Mouse (Mus musculus) lung, embryonic 15.5 days (tissue): ENCODE measurements around the gene Arhgap6. TPM values are rescaled to one million over a fixed set of nuclear protein-coding genes. Genes with fewer than 3 reads are reported as not detected.

Experiments used
- ATAC-seq: fragments of 200-750 bp; cut with Nextera tagmentation; 2 replicates; pipeline ENCODE4 v1.8.0; 2017; ENCODE audit warnings: moderate number of reproducible peaks, borderline replicate concordance; ENCODE audit not compliant: low FRiP score, low TSS enrichment; ENCODE audit errors: extremely low read depth
- H3K27ac ChIP-seq: fragments of 300-500 bp; sonication (generic); 2 replicates; pipeline ENCODE4 v1.5.1; 2015; ENCODE audit warnings: moderate library complexity, mild to moderate bottlenecking, inconsistent platforms
- H3K27me3 ChIP-seq: fragments of 300-500 bp; sonication (generic); 2 replicates; pipeline ENCODE4 v1.6.1; 2015; ENCODE audit warnings: inconsistent platforms
- H3K36me3 ChIP-seq: fragments of 300-500 bp; sonication (generic); 2 replicates; pipeline ENCODE4 v1.6.1; 2015; ENCODE audit warnings: inconsistent platforms
- H3K4me1 ChIP-seq: fragments of 300-500 bp; sonication (generic); 2 replicates; pipeline ENCODE4 v1.6.1; 2015; ENCODE audit warnings: inconsistent platforms
- H3K4me2 ChIP-seq: fragments of 300-500 bp; sonication (generic); 2 replicates; pipeline ENCODE4 v1.6.1; 2015; ENCODE audit warnings: inconsistent platforms, mild to moderate bottlenecking, moderate library complexity
- H3K4me3 ChIP-seq: fragments of 300-500 bp; sonication (generic); 2 replicates; pipeline ENCODE4 v1.5.1; 2015; ENCODE audit warnings: mild to moderate bottlenecking, inconsistent platforms
- H3K9ac ChIP-seq: fragments of 300-500 bp; sonication (generic); 2 replicates; pipeline ENCODE4 v1.6.1; 2015; ENCODE audit warnings: inconsistent platforms
- H3K9me3 ChIP-seq: fragments of 300-500 bp; sonication (generic); 2 replicates; pipeline ENCODE4 v1.6.1; 2016; ENCODE audit warnings: inconsistent platforms
- WGBS: fragments of 180-500 bp; shearing (Covaris S2); methylation state at CpG from one replicate; pipeline ENCODE4 v1.1.7; 2015; 5-methylcytosine and 5-hydroxymethylcytosine counted together
- polyA plus RNA-seq: library from polyadenylated mRNA; unstranded; fragments of >200 nt; fragmentation: Nextera tagmentation; extraction: Ambion mirVana; gene quantifications from 2 replicates; pipeline ENCODE4 v1.2.1, GENCODE M21; 2015

Arhgap6 gene
- polyA plus RNA-seq, result 15.0 and 16.6 TPM in 2 replicates

GRCm38 (mm10) chrX:168794974-168795858 is at the start of gene Arhgap6:
TSS of gene Arhgap6 (plus strand) at chrX:168795099.
- H3K4me3 ChIP-seq, result peak within 1 kb of the TSS; percentile 48
- ATAC-seq, result peak; percentile 80
- H3K36me3 ChIP-seq, result no peaks in the 10 kb centered on the region
- H3K9ac ChIP-seq, result peak within 1 kb of the TSS; percentile 40
- no peaks in the 10 kb centered on the region for H3K9me3 ChIP-seq
- peak within 1 kb of the TSS; percentile 87 for H3K4me2 ChIP-seq
- H3K4me1 ChIP-seq, result no peaks in the 10 kb centered on the region
- H3K27me3 ChIP-seq, result peaks cover 24% of the 10 kb centered on the region
- WGBS, result 16% methylated on average over 43 of the region's 48 CpGs
- peak within 1 kb of the TSS; percentile 69 for H3K27ac ChIP-seq

GRCm38 (mm10) chrX:168747011-168747410 is 47.9 kb upstream of the Arhgap6 start:
- no peaks in the 10 kb centered on the region for H3K9me3 ChIP-seq
- 42% methylated on average over 2 of the region's 2 CpGs for WGBS
- H3K4me1 ChIP-seq, result no peaks in the 10 kb centered on the region
- H3K27ac ChIP-seq, result no peak overlapping the region
- no peak overlapping the region for H3K4me2 ChIP-seq
- H3K4me3 ChIP-seq, result no peak overlapping the region
- ATAC-seq, result no peak
- H3K9ac ChIP-seq, result no peak overlapping the region
- H3K36me3 ChIP-seq, result no peaks in the 10 kb centered on the region
- H3K27me3 ChIP-seq, result no peaks in the 10 kb centered on the region

- H3K27ac ChIP-seq, result peak overlapping the region; percentile 37; the same call in 1 of the 2 replicates
- 9% methylated on average over 55 of the region's 55 CpGs for WGBS
- ATAC-seq, result peak; percentile 44; the same call in 1 of the 2 replicates
- H3K36me3 ChIP-seq, result no peaks in the 10 kb centered on the region
- no peaks in the 10 kb centered on the region for H3K4me1 ChIP-seq
- H3K4me2 ChIP-seq, result peak overlapping the region; percentile 87
- H3K9ac ChIP-seq, result peak overlapping the region; percentile 40
- peaks cover 24% of the 10 kb centered on the region for H3K27me3 ChIP-seq
- H3K4me3 ChIP-seq, result peak overlapping the region; percentile 48
- H3K9me3 ChIP-seq, result no peaks in the 10 kb centered on the region
Measured at GRCm38 (mm10) chrX:168795859-168796848, 1.3 kb downstream of the Arhgap6 start.

GRCm38 (mm10) chrX:168804677-168805076 is 9.8 kb downstream of the Arhgap6 start:
- Histone ChIP-seq H3K27me3 (no peaks in the 10 kb centered on the region), H3K4me2 (no peak overlapping the region), H3K4me3 (no peak overlapping the region), H3K36me3 (no peaks in the 10 kb centered on the region), H3K4me1 (no peaks in the 10 kb centered on the region), H3K27ac (no peak overlapping the region), H3K9ac (no peak overlapping the region), H3K9me3 (no peaks in the 10 kb centered on the region)
- WGBS, result 77% methylated on average over 2 of the region's 2 CpGs
- ATAC-seq, result no peak

GRCm38 (mm10) chrX:168810513-168811265 is 15.8 kb downstream of the Arhgap6 start:
- WGBS, result 61% methylated on average over 3 of the region's 3 CpGs
- H3K9me3 ChIP-seq, result no peaks in the 10 kb centered on the region
- no peak for ATAC-seq

GRCm38 (mm10) chrX:168818858-168819257 is 24.0 kb downstream of the Arhgap6 start:
- H3K36me3 ChIP-seq, result no peaks in the 10 kb centered on the region
- H3K27ac ChIP-seq, result no peak overlapping the region
- no peaks in the 10 kb centered on the region; the same call in 1 of the 2 replicates for H3K27me3 ChIP-seq
- no peak overlapping the region for H3K4me2 ChIP-seq
- H3K9ac ChIP-seq, result no peak overlapping the region
- H3K4me1 ChIP-seq, result no peaks in the 10 kb centered on the region; the same call in 1 of the 2 replicates
- H3K9me3 ChIP-seq, result no peaks in the 10 kb centered on the region
- WGBS, result 58% methylated on average over 3 of the region's 3 CpGs
- no peak overlapping the region for H3K4me3 ChIP-seq
- no peak for ATAC-seq

More at GRCm38 (mm10) chrX:168810513-168811265, 15.8 kb downstream of the Arhgap6 start:
- H3K4me2 ChIP-seq, result no peak overlapping the region
- no peaks in the 10 kb centered on the region for H3K27me3 ChIP-seq
- H3K9ac ChIP-seq, result no peak overlapping the region
- H3K4me1 ChIP-seq, result no peaks in the 10 kb centered on the region
- no peaks in the 10 kb centered on the region for H3K36me3 ChIP-seq
- H3K4me3 ChIP-seq, result no peak overlapping the region
- no peak overlapping the region for H3K27ac ChIP-seq

- H3K9ac ChIP-seq, result no peak overlapping the region
- 77% methylated on average over 2 of the region's 2 CpGs for WGBS
- no peaks in the 10 kb centered on the region for H3K27me3 ChIP-seq
- H3K4me1 ChIP-seq, result no peaks in the 10 kb centered on the region; the same call in 1 of the 2 replicates
- no peak overlapping the region for H3K27ac ChIP-seq
- no peaks in the 10 kb centered on the region for H3K9me3 ChIP-seq
- ATAC-seq, result no peak
- H3K4me2 ChIP-seq, result no peak overlapping the region
- H3K36me3 ChIP-seq, result no peaks in the 10 kb centered on the region
- H3K4me3 ChIP-seq, result no peak overlapping the region
Measured at GRCm38 (mm10) chrX:168824166-168824565, 29.3 kb downstream of the Arhgap6 start.

GRCm38 (mm10) chrX:168832343-168832742 is 37.4 kb downstream of the Arhgap6 start:
- H3K9me3 ChIP-seq, result no peaks in the 10 kb centered on the region
- H3K27ac ChIP-seq, result no peak overlapping the region
- WGBS, result 46% methylated on average over 5 of the region's 5 CpGs
- H3K27me3 ChIP-seq, result no peaks in the 10 kb centered on the region
- H3K36me3 ChIP-seq, result no peaks in the 10 kb centered on the region
- no peak overlapping the region for H3K4me2 ChIP-seq
- H3K9ac ChIP-seq, result no peak overlapping the region
- H3K4me3 ChIP-seq, result no peak overlapping the region
- ATAC-seq, result no peak
- no peaks in the 10 kb centered on the region for H3K4me1 ChIP-seq

GRCm38 (mm10) chrX:168848062-168848461 is 53.2 kb downstream of the Arhgap6 start:
- H3K36me3 ChIP-seq, result no peaks in the 10 kb centered on the region

GRCm38 (mm10) chrX:168874688-168875087 is 79.8 kb downstream of the Arhgap6 start:
- no peaks in the 10 kb centered on the region for H3K36me3 ChIP-seq
- no peak overlapping the region for H3K27ac ChIP-seq
- no peak overlapping the region for H3K9ac ChIP-seq
- no peak overlapping the region for H3K4me2 ChIP-seq
- ATAC-seq, result no peak
- H3K4me3 ChIP-seq, result no peak overlapping the region
- WGBS, result 19% methylated on average over 1 of the region's 1 CpGs
- no peaks in the 10 kb centered on the region for H3K9me3 ChIP-seq
- no peaks in the 10 kb centered on the region for H3K4me1 ChIP-seq
- H3K27me3 ChIP-seq, result no peaks in the 10 kb centered on the region

More at GRCm38 (mm10) chrX:168848062-168848461, 53.2 kb downstream of the Arhgap6 start:
- Histone ChIP-seq H3K9me3 (no peaks in the 10 kb centered on the region), H3K4me1 (no peaks in the 10 kb centered on the region), H3K9ac (no peak overlapping the region), H3K4me3 (no peak overlapping the region), H3K27ac (no peak overlapping the region), H3K27me3 (peaks cover 3% of the 10 kb centered on the region; the same call in 1 of the 2 replicates), H3K4me2 (no peak overlapping the region)
- ATAC-seq, result no peak

- no peak overlapping the region for H3K4me2 ChIP-seq
- H3K4me1 ChIP-seq, result no peaks in the 10 kb centered on the region; the same call in 1 of the 2 replicates
- peak; percentile 64; the same call in 1 of the 2 replicates for ATAC-seq
- H3K27me3 ChIP-seq, result no peaks in the 10 kb centered on the region
- H3K36me3 ChIP-seq, result no peaks in the 10 kb centered on the region
- H3K4me3 ChIP-seq, result no peak overlapping the region
- peak overlapping the region; percentile 53 for H3K27ac ChIP-seq
- no peak overlapping the region for H3K9ac ChIP-seq
- H3K9me3 ChIP-seq, result no peaks in the 10 kb centered on the region
- WGBS, result 47% methylated on average over 2 of the region's 2 CpGs
Measured at GRCm38 (mm10) chrX:168903557-168903956, 108.7 kb downstream of the Arhgap6 start.
